Mouse (Mus musculus) liver, embryonic 15.5 days (tissue): Measurements from ENCODE around the gene Narfl. TPM values are rescaled to one million over a fixed set of nuclear protein-coding genes. Genes with fewer than 3 reads are reported as not detected.

Experiments
- ATAC-seq: fragments of 200-750 bp; cut with Nextera tagmentation; 2 replicates; pipeline ENCODE4 v1.8.0; 2017; ENCODE audit warnings: moderate number of reproducible peaks, mild to moderate bottlenecking, moderate library complexity; ENCODE audit not compliant: insufficient read depth
- H3K27ac ChIP-seq: fragments of 300-500 bp; sonication (generic); replicated peaks from 2 replicates; pipeline ENCODE4 v1.5.1; 2015; ENCODE audit warnings: mild to moderate bottlenecking, inconsistent platforms
- H3K27me3 ChIP-seq: fragments of 300-500 bp; sonication (generic); 2 replicates; pipeline ENCODE4 v1.6.1; 2015; ENCODE audit warnings: mild to moderate bottlenecking, inconsistent platforms
- H3K36me3 ChIP-seq: fragments of 300-500 bp; sonication (generic); replicated peaks from 2 replicates; pipeline ENCODE4 v1.6.1; 2015; ENCODE audit warnings: moderate library complexity, mild to moderate bottlenecking, inconsistent platforms
- H3K4me1 ChIP-seq: fragments of 300-500 bp; sonication (generic); replicated peaks from 2 replicates; pipeline ENCODE4 v1.6.1; 2015; ENCODE audit warnings: inconsistent platforms
- H3K4me2 ChIP-seq: fragments of 300-500 bp; sonication (generic); 2 replicates; pipeline ENCODE4 v1.6.1; 2015; ENCODE audit warnings: moderate library complexity, mild to moderate bottlenecking, inconsistent platforms
- H3K4me3 ChIP-seq: fragments of 300-500 bp; sonication (generic); replicated peaks from 2 replicates; pipeline ENCODE4 v1.5.1; 2015; ENCODE audit warnings: mild to moderate bottlenecking, inconsistent platforms
- H3K9ac ChIP-seq: fragments of 300-500 bp; sonication (generic); 2 replicates; pipeline ENCODE4 v1.6.1; 2015; ENCODE audit warnings: moderate library complexity, mild to moderate bottlenecking, inconsistent platforms
- H3K9me3 ChIP-seq: fragments of 300-500 bp; sonication (generic); replicated peaks from 2 replicates; pipeline ENCODE4 v1.6.1; 2016; ENCODE audit warnings: inconsistent platforms
- WGBS: fragments of 180-500 bp; shearing (Covaris S2); methylation state at CpG from one replicate; pipeline ENCODE4 v1.1.7; 2015; ENCODE audit warnings: mixed read lengths; ENCODE audit not compliant: insufficient replicate concordance; 5-methylcytosine and 5-hydroxymethylcytosine counted together
- polyA plus RNA-seq: library from polyadenylated mRNA; unstranded; fragments of >200 nt; fragmentation: Nextera tagmentation; extraction: Ambion mirVana; gene quantifications from 2 replicates; pipeline ENCODE4 v1.2.1, GENCODE M21; 2015

Narfl gene
- polyA plus RNA-seq, 1 experiment from 2014 or later: 13.2 TPM

- no peak overlapping the region for H3K27ac ChIP-seq
- no peak overlapping the region for H3K9ac ChIP-seq
- 59% methylated on average over 10 of the region's 10 CpGs for WGBS
- peaks cover 3% of the 10 kb centered on the region; the same call in 1 of the 2 replicates for H3K27me3 ChIP-seq
- no peaks in the 10 kb centered on the region for H3K9me3 ChIP-seq
- no peaks in the 10 kb centered on the region for H3K36me3 ChIP-seq
- no peak for ATAC-seq
- no peak overlapping the region for H3K4me2 ChIP-seq
- no peak overlapping the region for H3K4me3 ChIP-seq
- no peaks in the 10 kb centered on the region for H3K4me1 ChIP-seq
These were observed 29.3 kb upstream of the Narfl start for GRCm38 (mm10) chr17:25744311-25744710.

DNA sequence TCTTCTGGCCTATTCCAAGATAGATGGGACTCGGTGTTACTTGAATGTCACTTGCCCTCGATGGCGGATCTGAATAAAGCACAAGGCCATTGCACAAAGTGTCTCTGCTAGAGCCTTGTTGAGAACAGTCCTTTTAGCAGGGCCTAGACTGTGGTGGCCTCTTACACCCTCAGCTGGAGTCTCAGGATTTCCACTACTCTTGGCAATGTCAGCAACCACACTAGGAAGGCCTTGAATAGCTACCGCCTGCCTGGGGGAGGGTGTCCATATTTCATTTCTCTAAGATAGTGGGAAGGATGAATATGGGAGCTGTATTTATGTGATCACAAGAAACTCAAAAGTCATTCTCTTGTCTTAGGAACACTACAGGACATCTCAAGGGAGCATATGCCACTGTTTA lies 25.3 kb upstream of the Narfl start:
- no peak overlapping the region for H3K4me3 ChIP-seq
- no peak overlapping the region for H3K9ac ChIP-seq
- H3K4me1 ChIP-seq: no peaks in the 10 kb centered on the region
- H3K4me2 ChIP-seq: no peak overlapping the region
- H3K36me3 ChIP-seq: no peaks in the 10 kb centered on the region
- H3K27ac ChIP-seq: no peak overlapping the region
- H3K27me3 ChIP-seq: no peaks in the 10 kb centered on the region
- WGBS: 74% methylated on average over 4 of the region's 4 CpGs
- H3K9me3 ChIP-seq: no peaks in the 10 kb centered on the region
- no peak for ATAC-seq

GRCm38 (mm10) chr17:25749314-25749713 lies 24.3 kb upstream of the Narfl start:
- no peak overlapping the region for H3K4me2 ChIP-seq
- H3K9ac ChIP-seq: no peak overlapping the region
- no peaks in the 10 kb centered on the region for H3K36me3 ChIP-seq
- no peaks in the 10 kb centered on the region for H3K4me1 ChIP-seq
- ATAC-seq: no peak
- WGBS: 65% methylated on average over 6 of the region's 6 CpGs
- H3K4me3 ChIP-seq: no peak overlapping the region
- no peaks in the 10 kb centered on the region for H3K9me3 ChIP-seq
- no peaks in the 10 kb centered on the region for H3K27me3 ChIP-seq
- no peak overlapping the region for H3K27ac ChIP-seq

- Histone ChIP-seq H3K4me1 (no peaks in the 10 kb centered on the region), H3K27me3 (no peaks in the 10 kb centered on the region), H3K36me3 (no peaks in the 10 kb centered on the region), H3K4me3 (no peak overlapping the region), H3K9me3 (no peaks in the 10 kb centered on the region), H3K4me2 (no peak overlapping the region), H3K9ac (no peak overlapping the region), H3K27ac (no peak overlapping the region)
- ATAC-seq: no peak
- WGBS: 54% methylated on average over 5 of the region's 5 CpGs
These were observed 22.1 kb upstream of the Narfl start for GRCm38 (mm10) chr17:25751446-25751845.

- WGBS: 74% methylated on average over 9 of the region's 9 CpGs
- Histone ChIP-seq H3K9me3 (no peaks in the 10 kb centered on the region), H3K27ac (no peak within 1 kb of the TSS), H3K27me3 (peaks cover 11% of the 10 kb centered on the region), H3K4me3 (no peak within 1 kb of the TSS), H3K4me1 (no peaks in the 10 kb centered on the region), H3K9ac (no peak within 1 kb of the TSS), H3K36me3 (no peaks in the 10 kb centered on the region), H3K4me2 (no peak within 1 kb of the TSS)
- no peak for ATAC-seq
These were observed 19.3 kb upstream of the Narfl start, which contains the start of gene Msln for GRCm38 (mm10) chr17:25754241-25754640. Msln (minus strand) TSS chr17:25754378.

- no peak for ATAC-seq
- WGBS: 59% methylated on average over 4 of the region's 4 CpGs
- H3K4me2 ChIP-seq: no peak overlapping the region
- H3K4me3 ChIP-seq: no peak overlapping the region
- no peak overlapping the region for H3K27ac ChIP-seq
- peaks cover 13% of the 10 kb centered on the region for H3K27me3 ChIP-seq
- H3K9ac ChIP-seq: no peak overlapping the region
- H3K9me3 ChIP-seq: no peaks in the 10 kb centered on the region
- H3K36me3 ChIP-seq: no peaks in the 10 kb centered on the region
- H3K4me1 ChIP-seq: no peaks in the 10 kb centered on the region
These were observed 18.5 kb upstream of the Narfl start for GRCm38 (mm10) chr17:25755086-25755485.

DNA sequence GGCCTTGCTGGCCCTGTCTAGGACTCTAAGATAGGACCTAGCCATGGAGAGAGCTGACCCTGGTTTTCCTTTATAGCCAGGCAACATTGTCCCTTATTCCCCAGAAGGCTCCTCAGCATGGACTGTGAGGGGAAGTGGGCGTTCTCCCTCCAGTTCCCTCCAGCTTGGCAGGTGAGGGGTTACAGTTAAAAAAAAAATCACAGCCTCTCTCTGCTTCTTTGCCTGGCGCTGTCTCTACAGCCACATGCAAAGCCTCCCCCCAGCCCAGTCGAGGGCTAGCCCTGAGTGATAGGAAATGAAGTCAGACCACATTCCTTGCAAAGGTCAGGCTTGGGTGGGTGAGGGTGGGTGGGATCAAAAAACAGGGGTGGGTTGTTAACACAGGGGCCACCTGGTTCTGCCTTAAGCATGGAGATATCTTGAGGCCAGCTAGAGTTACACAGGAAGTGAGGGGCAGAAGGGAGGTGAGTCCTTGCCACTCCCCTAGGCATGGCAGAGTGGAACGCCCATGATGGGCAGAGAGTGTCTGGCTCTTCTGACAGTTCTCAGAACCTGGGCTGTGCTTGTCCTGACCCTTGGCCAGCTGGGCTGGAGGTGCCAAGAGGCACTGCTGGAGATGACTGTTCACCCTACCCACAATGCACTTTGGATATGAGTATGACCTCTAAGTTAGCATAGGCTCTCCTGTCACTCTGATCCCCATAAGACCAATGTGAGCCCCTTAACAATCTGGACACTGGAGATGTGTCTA lies 17.8 kb upstream of the Narfl start:
- WGBS: 33% methylated on average over 4 of the region's 4 CpGs
- Histone ChIP-seq H3K36me3 (no peaks in the 10 kb centered on the region), H3K4me2 (no peak overlapping the region), H3K27me3 (peaks cover 14% of the 10 kb centered on the region), H3K9me3 (no peaks in the 10 kb centered on the region), H3K9ac (no peak overlapping the region), H3K4me1 (no peaks in the 10 kb centered on the region), H3K4me3 (no peak overlapping the region), H3K27ac (no peak overlapping the region)
- ATAC-seq: no peak

DNA sequence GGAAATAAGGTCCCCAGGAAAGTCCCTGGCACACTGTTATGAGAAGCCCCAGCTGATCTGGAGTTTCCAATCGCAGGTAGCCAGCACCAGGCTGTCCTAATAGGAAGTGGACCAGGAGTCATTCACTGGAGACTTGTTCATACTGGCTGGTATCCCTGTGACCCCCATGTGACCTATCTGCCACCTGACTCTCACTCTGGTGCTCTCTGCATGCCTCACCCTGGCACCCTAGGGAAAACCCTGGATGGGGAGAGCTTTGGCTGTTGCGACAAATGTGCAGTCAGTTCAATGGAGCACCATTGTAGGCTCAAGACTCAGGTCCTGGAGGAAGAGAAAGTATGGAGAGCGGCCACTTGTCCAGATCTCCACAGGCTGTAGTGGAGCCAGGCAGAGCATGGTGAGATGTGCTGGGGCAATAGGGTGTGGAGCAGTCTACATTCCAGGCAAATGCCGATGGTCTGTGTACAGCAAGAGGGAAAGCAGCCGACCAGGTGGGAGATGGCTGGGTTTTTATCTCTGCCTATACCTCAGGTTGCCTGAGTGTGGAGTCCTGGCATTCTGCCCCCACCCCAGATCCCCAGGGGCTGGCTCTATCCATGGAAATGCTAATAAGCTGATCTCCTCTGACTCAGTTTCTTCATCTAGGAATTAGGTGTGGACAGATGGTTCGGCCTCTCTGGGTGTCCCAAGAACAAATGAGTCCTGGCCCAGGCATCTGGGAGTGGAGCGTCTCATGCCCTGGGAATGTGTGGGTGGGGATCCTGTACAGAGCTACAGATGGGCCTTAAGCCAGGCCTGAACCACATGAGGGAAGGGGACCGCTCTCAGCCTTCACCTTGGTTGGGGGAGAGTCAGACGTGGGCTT lies 17.0 kb upstream of the Narfl start:
- Histone ChIP-seq H3K4me2 (no peak overlapping the region), H3K9ac (no peak overlapping the region), H3K27ac (no peak overlapping the region), H3K9me3 (no peaks in the 10 kb centered on the region), H3K4me3 (no peak overlapping the region), H3K27me3 (peaks cover 14% of the 10 kb centered on the region), H3K4me1 (no peaks in the 10 kb centered on the region), H3K36me3 (no peaks in the 10 kb centered on the region)
- WGBS: 60% methylated on average over 9 of the region's 9 CpGs
- no peak for ATAC-seq

DNA sequence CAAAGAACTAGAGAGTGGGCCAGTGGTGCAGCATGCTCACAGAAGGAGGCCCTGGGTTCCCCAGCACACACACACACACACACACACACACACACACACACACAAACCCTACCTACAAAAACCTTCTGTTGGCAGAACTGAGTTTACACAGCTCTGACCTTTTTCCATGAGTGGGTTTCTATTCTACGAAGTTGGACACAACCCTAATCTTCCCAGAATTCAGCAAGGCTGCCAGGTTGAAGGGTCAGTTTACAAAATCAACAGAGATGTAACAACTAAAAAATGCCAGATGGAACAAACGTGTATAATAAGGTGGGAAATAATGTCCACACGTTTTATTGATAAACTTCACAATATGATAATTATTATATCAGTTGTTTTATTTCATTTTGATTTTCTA lies 15.9 kb upstream of the Narfl start:
- H3K4me1 ChIP-seq: no peaks in the 10 kb centered on the region
- H3K36me3 ChIP-seq: no peaks in the 10 kb centered on the region
- no peak overlapping the region for H3K4me3 ChIP-seq
- H3K9ac ChIP-seq: no peak overlapping the region
- no peak overlapping the region for H3K27ac ChIP-seq
- peaks cover 14% of the 10 kb centered on the region for H3K27me3 ChIP-seq
- WGBS: 35% methylated on average over 3 of the region's 3 CpGs
- no peaks in the 10 kb centered on the region for H3K9me3 ChIP-seq
- no peak overlapping the region for H3K4me2 ChIP-seq
- no peak for ATAC-seq

GRCm38 (mm10) chr17:25760148-25760547 lies 13.4 kb upstream of the Narfl start:
- ATAC-seq: no peak
- H3K4me1 ChIP-seq: no peaks in the 10 kb centered on the region

DNA sequence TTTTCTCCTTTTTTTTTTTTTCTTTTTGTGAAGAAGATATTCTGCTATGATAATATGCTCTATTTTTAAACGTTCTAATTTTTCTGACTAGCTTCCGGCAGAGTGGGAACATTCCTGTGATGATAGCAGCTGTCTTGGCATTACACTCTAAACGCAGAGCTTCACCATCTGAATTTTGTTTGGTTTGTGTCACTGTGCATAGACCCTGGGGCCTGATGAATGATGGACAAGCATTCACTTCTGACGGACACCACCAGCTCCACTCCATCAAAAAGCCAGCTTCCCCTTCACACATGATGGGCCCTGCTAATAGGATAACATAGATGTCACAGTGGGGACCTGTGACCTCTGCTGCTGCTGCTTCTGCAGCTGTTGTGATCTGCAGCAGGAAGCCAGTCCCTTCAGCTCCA lies 12.0 kb upstream of the Narfl start:
- Histone ChIP-seq H3K36me3 (no peaks in the 10 kb centered on the region), H3K27me3 (peaks cover 14% of the 10 kb centered on the region), H3K27ac (no peak overlapping the region), H3K9ac (no peak overlapping the region), H3K4me2 (no peak overlapping the region), H3K4me1 (no peaks in the 10 kb centered on the region), H3K4me3 (no peak overlapping the region), H3K9me3 (no peaks in the 10 kb centered on the region)
- 47% methylated on average over 4 of the region's 4 CpGs for WGBS
- no peak for ATAC-seq

More at GRCm38 (mm10) chr17:25760148-25760547, 13.4 kb upstream of the Narfl start:
- 54% methylated on average over 8 of the region's 8 CpGs for WGBS
- Histone ChIP-seq H3K4me3 (no peak overlapping the region), H3K4me2 (no peak overlapping the region), H3K9me3 (no peaks in the 10 kb centered on the region), H3K36me3 (no peaks in the 10 kb centered on the region), H3K27me3 (peaks cover 14% of the 10 kb centered on the region), H3K27ac (no peak overlapping the region), H3K9ac (no peak overlapping the region)
